Mouse (Mus musculus): ENCODE measurements around the gene Rptor. TPM values are rescaled to one million over a fixed set of nuclear protein-coding genes. Genes with fewer than 3 reads are reported as not detected.

Gene Rptor
- polyA plus RNA-seq, 1 experiment from 2014 or later = 4.9 TPM

DNA sequence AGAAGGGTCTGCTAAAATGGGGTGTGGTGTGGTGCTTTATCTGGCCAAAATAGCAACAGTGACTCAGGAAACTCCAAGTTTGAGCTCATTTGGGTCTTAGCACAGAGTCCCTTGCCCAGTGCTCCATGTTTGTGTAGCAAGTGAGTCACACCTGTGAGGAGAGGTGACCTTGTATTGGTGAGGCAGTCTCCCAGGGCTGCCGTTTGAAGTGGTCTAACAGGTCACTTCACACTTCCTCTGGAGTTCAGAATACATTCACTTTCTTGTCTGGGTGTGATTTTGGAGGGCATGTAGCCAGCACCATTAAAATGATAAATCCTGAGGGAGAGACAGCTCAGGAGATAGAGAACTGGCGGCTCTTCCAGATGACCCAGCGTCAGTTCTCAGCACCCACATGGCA is 115.4 kb downstream of the Rptor start:
- 0 out of 2 replicates have a peak, but pooled peaks cover 6% of the 10 kb centered on the region for H3K9me3 ChIP-seq (replicated peaks)
- H3K4me2 ChIP-seq = no peak overlapping the region
- peaks cover 17% of the 10 kb centered on the region; the same call in 1 of the 2 replicates for H3K4me1 ChIP-seq (replicated peaks)
- no peaks in the 10 kb centered on the region for H3K27me3 ChIP-seq
- H3K27ac ChIP-seq = no peak overlapping the region
- H3K4me3 ChIP-seq (replicated peaks) = no peak overlapping the region
- WGBS (ENCODE audit: insufficient replicate concordance) = 87% methylated on average over 3 of the region's 3 CpGs
- peaks cover 4% of the 10 kb centered on the region; the same call in 1 of the 2 replicates for H3K36me3 ChIP-seq
- H3K9ac ChIP-seq = no peak overlapping the region
- DNase-seq = no peak
- ATAC-seq (ENCODE audit: low read depth) = no peak

DNA sequence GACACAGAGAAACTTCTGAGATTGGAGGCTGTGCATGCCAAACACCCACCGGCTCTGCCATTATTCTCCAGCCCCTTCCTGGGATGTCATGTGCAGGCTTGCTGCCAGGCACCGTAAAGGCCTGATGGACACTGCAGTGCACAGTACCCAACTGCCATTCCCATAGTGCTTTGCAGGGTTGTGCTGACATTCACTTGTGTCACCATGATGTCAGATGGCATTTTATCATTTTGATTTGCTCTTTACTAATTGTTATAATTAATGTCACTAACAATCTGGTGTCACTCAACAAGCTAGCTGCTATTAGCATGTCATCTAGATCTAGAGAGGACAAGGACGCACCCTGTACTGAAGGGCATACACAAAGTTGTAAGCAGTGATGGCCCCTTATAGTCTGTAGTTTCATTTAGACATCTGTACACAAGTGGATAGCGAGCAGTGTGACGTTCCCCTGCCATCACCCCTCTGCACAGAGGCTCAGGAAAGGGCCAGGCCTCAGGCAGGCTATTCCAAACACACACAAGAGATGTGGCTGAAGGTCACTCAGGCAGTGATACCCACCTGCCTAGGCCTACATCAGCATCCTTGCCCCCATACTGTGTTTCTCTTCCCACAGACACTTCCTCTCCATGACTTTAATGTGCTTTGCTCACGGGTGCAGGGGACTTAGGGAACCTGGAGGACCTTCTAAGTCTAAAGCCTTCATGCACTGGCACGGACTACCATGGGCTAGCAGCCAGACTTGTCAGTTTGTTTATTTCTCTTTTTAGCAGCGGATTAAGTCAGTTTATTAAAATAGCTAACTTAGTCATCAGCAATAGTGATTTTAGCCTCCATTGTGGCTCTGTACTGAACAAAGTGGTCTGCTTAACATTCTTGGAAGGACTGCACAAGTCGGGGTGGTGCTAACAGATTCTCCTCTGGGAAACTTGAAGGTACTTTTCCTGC is 117.7 kb downstream of the Rptor start:
- H3K4me2 ChIP-seq = no peak overlapping the region
- H3K27ac ChIP-seq = no peak overlapping the region
- no peak overlapping the region for H3K4me3 ChIP-seq (replicated peaks)
- H3K36me3 ChIP-seq = peaks cover 8% of the 10 kb centered on the region
- 78% methylated on average over 9 of the region's 9 CpGs for WGBS (ENCODE audit: insufficient replicate concordance)
- no peak overlapping the region for H3K9ac ChIP-seq
- H3K9me3 ChIP-seq (replicated peaks) = 0 out of 2 replicates have a peak, but pooled peaks cover 6% of the 10 kb centered on the region
- DNase-seq (no peak), ATAC-seq (ENCODE audit: low read depth) (no peak)
- no peaks in the 10 kb centered on the region for H3K27me3 ChIP-seq
- H3K4me1 ChIP-seq (replicated peaks) = peaks cover 31% of the 10 kb centered on the region

DNA sequence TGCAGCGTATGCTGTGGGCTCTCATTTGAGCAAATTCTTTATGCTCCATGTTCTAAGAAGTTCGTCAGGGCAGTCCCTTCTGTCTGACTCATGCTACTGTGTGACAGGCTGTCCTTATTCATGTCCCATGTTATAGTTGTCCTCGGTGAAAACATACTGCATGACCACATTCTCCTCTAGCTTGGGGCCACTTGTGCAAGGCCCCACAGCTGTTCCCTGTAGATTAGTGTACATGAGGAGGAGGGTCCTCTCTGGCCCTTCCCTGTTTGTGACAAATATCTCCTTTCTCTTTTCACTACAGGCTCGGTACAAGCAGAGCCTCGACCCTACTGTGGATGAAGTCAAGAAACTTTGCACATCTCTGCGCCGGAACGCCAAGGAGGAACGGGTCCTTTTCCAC is 122.0 kb downstream of the Rptor start:
- 57% methylated on average over 9 of the region's 9 CpGs for WGBS (ENCODE audit: insufficient replicate concordance)
- Histone ChIP-seq H3K4me1 (replicated peaks) (peaks cover 30% of the 10 kb centered on the region), H3K4me2 (peak overlapping the region; percentile 32), H3K27ac (no peak overlapping the region), H3K9ac (no peak overlapping the region), H3K27me3 (no peaks in the 10 kb centered on the region), H3K36me3 (peaks cover 18% of the 10 kb centered on the region), H3K9me3 (replicated peaks) (no peaks in the 10 kb centered on the region), H3K4me3 (replicated peaks) (no peak overlapping the region)
- ATAC-seq (ENCODE audit: low read depth) = peak; percentile 72
- peak; percentile 10 for DNase-seq

GRCm38 (mm10) chr11:119731382-119731781 is 128.7 kb downstream of the Rptor start:
- no peak overlapping the region for H3K4me2 ChIP-seq
- ATAC-seq (ENCODE audit: low read depth) = no peak
- peaks cover 27% of the 10 kb centered on the region for H3K4me1 ChIP-seq (replicated peaks)
- DNase-seq = no peak
- WGBS (ENCODE audit: insufficient replicate concordance) = 70% methylated on average over 5 of the region's 5 CpGs
- no peaks in the 10 kb centered on the region for H3K27me3 ChIP-seq
- peaks cover 7% of the 10 kb centered on the region for H3K36me3 ChIP-seq
- H3K9ac ChIP-seq = no peak overlapping the region
- H3K9me3 ChIP-seq (replicated peaks) = no peaks in the 10 kb centered on the region
- H3K4me3 ChIP-seq (replicated peaks) = no peak overlapping the region
- H3K27ac ChIP-seq = no peak overlapping the region

DNA sequence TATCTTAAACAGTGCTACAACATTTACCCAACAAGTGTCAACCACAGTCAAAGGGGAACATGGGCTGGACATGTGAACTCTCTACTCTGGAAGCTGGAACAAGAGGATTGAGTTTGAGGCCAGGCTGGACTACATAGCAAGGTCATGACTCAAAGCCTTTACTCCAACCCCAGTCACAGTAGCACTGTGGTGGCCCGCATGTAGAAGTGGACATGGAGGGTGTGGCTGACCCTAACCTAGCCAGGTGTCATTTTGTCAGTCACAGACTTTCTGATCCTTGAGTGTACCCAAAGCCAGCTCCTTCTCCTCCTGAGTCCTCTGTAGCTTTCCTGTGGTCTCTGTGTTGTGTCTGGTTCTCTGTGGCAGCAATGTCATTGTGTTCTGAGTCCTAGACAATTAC is 129.7 kb downstream of the Rptor start:
- no peak overlapping the region for H3K4me2 ChIP-seq
- H3K4me1 ChIP-seq (replicated peaks) = peaks cover 30% of the 10 kb centered on the region
- H3K36me3 ChIP-seq = no peaks in the 10 kb centered on the region
- no peak overlapping the region for H3K27ac ChIP-seq
- ATAC-seq (ENCODE audit: low read depth) (no peak), DNase-seq (no peak)
- no peaks in the 10 kb centered on the region for H3K27me3 ChIP-seq
- 88% methylated on average over 1 of the region's 1 CpGs for WGBS (ENCODE audit: insufficient replicate concordance)
- H3K9ac ChIP-seq = no peak overlapping the region
- H3K4me3 ChIP-seq (replicated peaks) = no peak overlapping the region
- H3K9me3 ChIP-seq (replicated peaks) = no peaks in the 10 kb centered on the region

DNA sequence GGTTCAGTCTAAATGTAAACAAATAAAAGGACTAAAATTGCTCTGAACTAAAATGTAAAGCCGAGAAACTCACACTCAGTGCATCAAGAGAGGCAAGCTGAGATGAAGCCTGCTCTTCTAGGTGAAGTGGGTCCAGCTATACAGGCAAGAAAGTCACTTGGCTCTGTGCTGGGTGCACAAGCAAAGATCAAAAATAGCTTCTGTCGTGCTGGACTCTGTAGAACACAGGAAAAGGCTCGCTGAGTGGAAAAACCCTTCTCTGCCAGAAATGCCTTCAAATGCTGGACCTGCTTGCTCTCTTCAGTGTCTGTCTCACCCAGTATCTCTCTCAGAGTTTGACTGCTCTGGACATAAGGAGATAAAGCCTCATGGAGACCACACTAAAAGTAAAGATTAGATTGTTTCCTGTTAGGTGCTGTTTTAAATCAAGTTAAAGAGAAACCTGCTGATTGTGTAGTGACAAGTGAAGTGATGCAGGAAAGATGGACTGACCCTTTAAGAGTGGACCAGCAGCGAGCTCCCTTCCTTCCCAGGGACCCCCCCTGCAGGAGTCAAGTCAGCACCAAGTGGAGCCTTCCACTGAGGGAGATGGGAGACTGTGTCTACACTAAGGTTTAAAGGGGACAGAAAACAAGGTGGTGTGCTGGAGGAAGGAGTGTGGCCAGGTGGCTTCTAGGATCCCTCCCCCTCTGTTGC is 130.4 kb downstream of the Rptor start:
- WGBS (ENCODE audit: insufficient replicate concordance) = 36% methylated on average over 4 of the region's 4 CpGs
- H3K4me2 ChIP-seq = no peak overlapping the region
- no peak for ATAC-seq (ENCODE audit: low read depth)
- H3K9me3 ChIP-seq (replicated peaks) = no peaks in the 10 kb centered on the region
- H3K27ac ChIP-seq = no peak overlapping the region
- H3K36me3 ChIP-seq = no peaks in the 10 kb centered on the region
- DNase-seq = no peak
- H3K4me1 ChIP-seq (replicated peaks) = peaks cover 30% of the 10 kb centered on the region
- no peak overlapping the region for H3K9ac ChIP-seq
- no peaks in the 10 kb centered on the region for H3K27me3 ChIP-seq
- H3K4me3 ChIP-seq (replicated peaks) = no peak overlapping the region

DNA sequence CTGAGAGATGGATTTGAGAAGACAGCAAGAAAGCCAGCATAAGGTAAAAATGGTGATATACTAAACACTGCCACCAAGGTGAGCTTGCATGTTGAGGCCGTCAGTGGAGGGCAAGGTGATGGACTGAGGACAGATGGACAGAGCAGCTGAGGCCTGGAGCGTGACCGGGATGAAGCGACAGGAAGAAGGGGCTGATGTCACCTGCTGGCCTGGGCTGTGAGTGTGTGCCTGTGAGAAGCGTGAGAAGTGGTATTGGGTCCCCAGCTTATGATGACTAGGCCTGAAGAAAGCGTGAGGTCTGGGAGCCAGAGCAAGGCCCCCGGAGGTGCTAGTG is 130.9 kb downstream of the Rptor start:
- Histone ChIP-seq H3K4me3 (replicated peaks) (no peak overlapping the region), H3K9me3 (replicated peaks) (no peaks in the 10 kb centered on the region), H3K4me1 (replicated peaks) (peaks cover 30% of the 10 kb centered on the region), H3K4me2 (no peak overlapping the region), H3K27ac (no peak overlapping the region), H3K36me3 (no peaks in the 10 kb centered on the region), H3K27me3 (no peaks in the 10 kb centered on the region), H3K9ac (no peak overlapping the region)
- 85% methylated on average over 7 of the region's 7 CpGs for WGBS (ENCODE audit: insufficient replicate concordance)
- DNase-seq (no peak), ATAC-seq (ENCODE audit: low read depth) (no peak)

DNA sequence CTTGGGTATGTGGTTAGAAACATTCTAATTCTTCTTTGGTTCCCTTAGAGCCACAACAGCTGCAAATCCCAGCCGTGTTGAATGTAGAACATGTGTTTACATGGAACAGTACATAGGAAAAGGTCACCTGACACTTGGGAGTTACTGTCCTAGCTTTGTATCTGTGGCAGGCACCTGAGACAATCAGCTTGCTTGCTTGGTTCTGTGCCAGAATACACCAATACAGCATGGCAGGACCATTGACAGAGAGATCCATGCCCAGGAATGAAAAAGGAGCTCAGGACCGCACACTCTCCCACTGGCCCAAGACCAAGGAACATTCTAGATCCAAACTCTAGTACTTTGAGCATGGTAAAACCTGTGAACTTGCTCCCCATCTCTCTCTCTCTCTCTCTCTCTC is 132.4 kb downstream of the Rptor start:
- DNase-seq (no peak), ATAC-seq (ENCODE audit: low read depth) (no peak)
- Histone ChIP-seq H3K27ac (no peak overlapping the region), H3K36me3 (no peaks in the 10 kb centered on the region), H3K4me1 (replicated peaks) (peaks cover 30% of the 10 kb centered on the region), H3K4me3 (replicated peaks) (no peak overlapping the region), H3K4me2 (no peak overlapping the region), H3K9ac (no peak overlapping the region), H3K9me3 (replicated peaks) (no peaks in the 10 kb centered on the region), H3K27me3 (no peaks in the 10 kb centered on the region)
- 81% methylated on average over 2 of the region's 2 CpGs for WGBS (ENCODE audit: insufficient replicate concordance)

DNA sequence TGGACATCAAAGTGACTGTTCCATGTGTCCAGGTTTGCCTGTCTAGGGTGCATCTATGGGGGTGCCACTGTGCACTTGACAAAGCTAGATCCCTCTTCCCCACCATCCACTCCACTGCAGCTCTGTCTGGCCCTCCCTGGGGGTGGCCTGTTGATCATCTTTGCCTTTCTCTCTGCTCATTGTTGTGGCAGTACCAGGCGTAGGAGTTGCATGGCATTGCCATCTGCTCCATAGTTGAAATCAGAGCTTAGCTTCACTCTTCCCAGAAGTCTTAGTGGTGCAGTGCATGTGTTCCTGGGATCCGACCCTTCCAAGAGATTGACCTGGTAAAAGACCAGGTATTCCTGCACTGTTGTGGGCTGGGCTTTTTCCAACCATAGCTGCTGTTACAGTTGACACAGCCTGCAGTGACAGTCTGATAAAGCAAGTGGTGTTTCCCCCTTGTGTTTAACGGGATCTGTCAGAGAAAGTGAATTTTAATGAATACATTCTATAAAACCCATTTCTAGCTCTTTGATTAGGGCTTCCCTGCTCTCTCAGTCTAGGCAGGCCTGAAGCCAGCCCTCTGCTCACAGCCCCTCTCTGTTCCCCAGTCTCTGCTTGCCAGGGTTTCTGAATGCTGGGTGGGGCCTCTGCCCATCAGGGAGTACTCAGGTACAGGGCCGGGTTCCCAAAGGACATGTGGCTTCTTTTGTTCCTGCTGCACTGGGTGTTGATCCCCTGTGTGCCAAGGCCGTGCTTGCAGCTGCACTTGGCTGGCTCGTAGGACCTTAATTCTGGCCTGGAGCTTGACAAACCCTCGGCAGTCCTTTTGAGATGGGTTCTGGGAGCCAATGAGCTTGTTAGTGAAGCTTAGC is 136.5 kb downstream of the Rptor start:
- Histone ChIP-seq H3K36me3 (no peaks in the 10 kb centered on the region), H3K27ac (no peak overlapping the region), H3K4me2 (no peak overlapping the region), H3K4me1 (replicated peaks) (peaks cover 7% of the 10 kb centered on the region; the same call in 1 of the 2 replicates), H3K9me3 (replicated peaks) (no peaks in the 10 kb centered on the region), H3K9ac (no peak overlapping the region), H3K4me3 (replicated peaks) (no peak overlapping the region), H3K27me3 (no peaks in the 10 kb centered on the region)
- 65% methylated on average over 7 of the region's 7 CpGs for WGBS (ENCODE audit: insufficient replicate concordance)
- ATAC-seq (ENCODE audit: low read depth) (no peak), DNase-seq (no peak)

DNA sequence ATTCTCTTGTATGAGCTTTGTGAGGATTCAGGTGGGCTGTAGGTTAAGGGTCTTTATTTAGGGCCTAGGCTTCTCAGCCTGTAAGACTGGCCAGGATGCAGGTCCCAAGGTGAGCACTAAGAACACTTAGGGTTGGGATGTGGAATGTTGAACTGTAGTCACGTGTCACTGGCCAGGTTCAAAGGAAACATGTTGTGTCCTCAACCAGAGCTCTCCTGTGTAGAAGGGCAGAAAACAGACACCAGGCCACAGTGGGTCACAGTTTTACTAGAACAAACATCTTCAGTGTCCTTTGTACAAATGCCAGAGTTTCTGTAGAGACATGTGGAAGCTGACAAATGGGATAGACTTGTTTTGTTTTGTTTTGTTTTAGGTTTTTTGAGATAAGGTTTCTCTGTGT is 138.7 kb downstream of the Rptor start:
- H3K27me3 ChIP-seq = no peaks in the 10 kb centered on the region
- H3K9me3 ChIP-seq (replicated peaks) = no peaks in the 10 kb centered on the region
- H3K36me3 ChIP-seq = peaks cover 3% of the 10 kb centered on the region; the same call in 1 of the 2 replicates
- no peak overlapping the region for H3K4me2 ChIP-seq
- WGBS (ENCODE audit: insufficient replicate concordance) = 72% methylated on average over 1 of the region's 1 CpGs
- no peak overlapping the region for H3K9ac ChIP-seq
- H3K4me3 ChIP-seq (replicated peaks) = no peak overlapping the region
- ATAC-seq (ENCODE audit: low read depth) (no peak), DNase-seq (no peak)
- H3K4me1 ChIP-seq (replicated peaks) = peaks cover 4% of the 10 kb centered on the region; the same call in 1 of the 2 replicates
- H3K27ac ChIP-seq = no peak overlapping the region

GRCm38 (mm10) chr11:119744436-119744835 is 141.7 kb downstream of the Rptor start:
- Histone ChIP-seq H3K9ac (no peak overlapping the region), H3K4me2 (no peak overlapping the region), H3K36me3 (peaks cover 3% of the 10 kb centered on the region; the same call in 1 of the 2 replicates), H3K9me3 (replicated peaks) (no peaks in the 10 kb centered on the region), H3K4me3 (replicated peaks) (no peak overlapping the region), H3K4me1 (replicated peaks) (peaks cover 9% of the 10 kb centered on the region), H3K27ac (no peak overlapping the region), H3K27me3 (no peaks in the 10 kb centered on the region)
- no peak for ATAC-seq (ENCODE audit: low read depth)
- WGBS (ENCODE audit: insufficient replicate concordance) = 81% methylated on average over 4 of the region's 4 CpGs
- no peak for DNase-seq

All from liver, embryonic 13.5 days (tissue).